Mouse (Mus musculus): ENCODE results near the gene Ap2b1.

The Ap2b1 gene

GRCm38 (mm10) chr11:83442596-83443267 lies 143.9 kb downstream of the Ap2b1 start:
- DNase-seq (ENCODE audit: extremely low spot score) = peak; percentile 84

- no peak for DNase-seq (ENCODE audit: extremely low spot score)
Measured at GRCm38 (mm10) chr11:83443824-83444223, 145.0 kb downstream of the Ap2b1 start.

- no peak for DNase-seq (ENCODE audit: extremely low spot score)
Measured at GRCm38 (mm10) chr11:83445001-83445400, 146.2 kb downstream of the Ap2b1 start.

DNA sequence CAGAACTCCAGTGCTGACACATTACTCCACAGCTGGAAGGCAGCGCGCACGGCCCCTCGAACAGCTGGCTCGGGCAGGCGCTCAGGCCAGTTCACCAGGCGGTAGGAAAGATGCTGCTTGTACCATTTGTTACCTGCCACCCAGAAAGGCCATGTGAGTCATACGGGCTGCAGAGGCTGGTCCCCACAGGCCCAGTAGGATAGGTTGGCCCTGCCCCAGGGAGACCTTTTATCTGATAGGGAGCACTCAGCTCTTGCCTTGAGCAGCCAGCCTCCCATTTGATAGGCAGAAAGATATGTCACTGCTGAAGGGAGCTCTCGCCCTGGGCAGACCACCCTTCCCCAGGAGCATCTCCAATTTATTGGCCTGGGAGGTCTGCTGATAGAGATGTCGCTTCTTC lies 148.8 kb downstream of the Ap2b1 start:
- no peak for DNase-seq (ENCODE audit: extremely low spot score)

GRCm38 (mm10) chr11:83448021-83448926 lies 149.4 kb downstream of the Ap2b1 start:
- DNase-seq (ENCODE audit: extremely low spot score) = peak; percentile 75

DNA sequence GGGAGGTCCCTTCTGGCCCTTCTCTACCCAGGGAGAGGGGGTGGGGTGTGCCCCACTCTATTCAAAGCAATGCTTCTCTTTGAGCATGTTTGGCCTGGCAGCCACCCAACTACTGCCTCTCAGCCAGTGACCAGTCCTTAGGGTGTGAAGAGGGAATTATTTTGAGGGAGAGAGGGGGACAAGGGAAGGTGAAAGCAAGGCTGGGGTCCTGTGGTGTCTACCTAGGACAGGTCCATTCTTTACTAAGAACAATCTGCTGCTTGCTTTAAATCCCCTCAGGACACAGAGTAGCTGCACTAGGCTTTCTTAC lies 150.1 kb downstream of the Ap2b1 start:
- no peak for DNase-seq (ENCODE audit: extremely low spot score)

DNA sequence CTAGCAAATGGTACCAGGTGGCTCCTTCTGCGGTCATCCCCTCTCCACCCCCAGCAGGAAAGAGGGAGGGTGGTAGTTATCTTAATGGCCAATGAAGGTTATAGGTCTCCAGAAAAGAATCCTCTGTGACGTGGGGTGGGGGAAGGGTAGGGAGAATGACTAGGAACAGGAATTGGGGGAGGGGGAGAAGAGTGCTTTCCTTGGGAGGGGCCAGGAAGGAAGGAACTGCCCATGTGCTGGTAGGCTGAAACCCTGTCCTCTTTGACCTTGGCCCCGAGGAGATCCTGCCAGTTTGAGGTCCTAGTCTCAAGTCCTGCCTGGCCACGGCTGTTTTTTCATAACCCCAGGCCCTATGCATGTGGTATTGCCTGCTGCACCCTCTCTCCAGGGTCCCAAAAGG lies 150.5 kb downstream of the Ap2b1 start:
- DNase-seq (ENCODE audit: extremely low spot score) = no peak

DNA sequence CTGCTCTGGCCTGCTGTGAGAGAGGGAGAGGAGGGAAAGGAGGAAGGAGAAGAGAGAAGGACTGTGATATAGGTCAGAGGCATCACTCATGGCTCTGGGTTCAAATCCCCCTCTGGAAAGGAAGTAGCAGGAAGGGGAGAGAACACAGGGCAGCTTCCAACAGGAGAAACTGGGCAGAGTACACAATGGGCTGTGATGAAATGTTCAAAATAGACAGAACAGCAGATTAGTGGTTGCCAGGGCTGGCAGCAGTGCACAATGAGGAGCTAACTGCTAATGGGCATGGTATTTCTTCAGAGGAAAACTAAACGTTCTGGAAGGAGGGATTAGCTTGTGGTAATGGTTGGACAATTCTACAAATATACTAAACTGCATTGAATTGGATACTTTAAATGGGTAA lies 151.7 kb downstream of the Ap2b1 start:
- DNase-seq (ENCODE audit: extremely low spot score) = no peak

DNA sequence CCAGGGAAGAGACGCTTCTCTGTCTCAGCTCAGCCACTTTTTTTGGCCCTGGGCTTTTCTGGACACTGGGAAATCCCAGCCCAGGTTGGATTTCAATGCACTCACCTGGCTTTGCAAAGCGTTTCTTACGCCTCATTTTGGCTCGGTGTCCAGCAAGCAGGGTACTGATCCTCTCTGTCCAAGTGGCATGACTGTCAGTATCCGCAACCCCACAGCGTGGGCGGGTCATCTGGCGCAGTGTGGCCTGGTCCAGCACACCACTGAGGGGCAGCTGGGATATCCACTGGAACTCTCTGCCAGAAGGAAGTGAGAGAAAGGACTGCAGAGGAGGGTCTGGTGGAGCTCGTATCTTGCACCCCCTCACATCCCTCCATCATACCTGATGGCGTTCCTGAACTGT lies 152.5 kb downstream of the Ap2b1 start:
- no peak for DNase-seq (ENCODE audit: extremely low spot score)

DNA sequence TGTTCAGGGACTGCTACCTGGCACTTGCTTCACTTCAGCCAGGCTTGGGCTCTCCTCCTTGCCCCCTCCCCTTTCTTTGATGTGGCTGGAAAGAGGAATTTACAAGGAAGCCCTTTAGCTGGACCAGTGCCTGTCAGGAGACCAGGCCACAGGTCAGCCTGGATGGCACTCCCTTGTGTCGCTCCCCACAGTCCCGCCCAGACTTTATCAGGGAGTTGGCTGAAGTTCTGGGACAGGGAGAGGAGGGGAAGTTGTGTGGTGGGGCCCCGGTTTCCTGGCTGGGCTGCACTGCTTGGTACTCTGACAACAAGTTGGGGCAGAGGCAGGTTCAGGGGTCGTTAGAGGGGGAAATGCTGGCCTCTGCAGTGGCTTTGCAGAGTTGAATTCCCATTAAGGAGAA lies 155.7 kb downstream of the Ap2b1 start:
- DNase-seq (ENCODE audit: extremely low spot score) = no peak
